ENCODE assay signal across 15 mouse cellular contexts in genomic region chr2:73818742-73819141, GRCm38 (mm10). TPM values are rescaled to one million over a fixed set of nuclear protein-coding genes. Genes with fewer than 3 reads are reported as not detected.
DNase-seq lines count a peak whose midpoint lies in the region; ATAC-seq and TF ChIP-seq lines count a peak whose summit lies in the region.
"Had no signal": no experiment of that assay in that cellular context is flagged by ENCODE, and none has a peak within 500 bp of the region (broad histone marks: within the 10 kb centered on the region; RNA-seq: fewer than 3 reads in every experiment).

No protein-coding gene starts in this region.

- TF ChIP-seq EP300 in heart, adult 2 months (IDR thresholded peaks at IDR 0.05; ENCODE audit: insufficient read depth, low read depth, low read length): no peak

- H3K36me3 ChIP-seq in heart, embryonic 10.5 days: peaks cover 25% of the 10 kb centered on the region; the same call in 1 of the 2 replicates
- peaks cover 2% of the 10 kb centered on the region for H3K36me3 ChIP-seq in heart, adult 2 months (ENCODE audit: control insufficient read depth, insufficient read depth, low read length)
- H3K36me3 ChIP-seq in liver, embryonic 13.5 days: peaks cover 31% of the 10 kb centered on the region

- no peaks in the 10 kb centered on the region for H3K27me3 ChIP-seq in heart, embryonic 10.5 days (ENCODE audit: insufficient read depth, poor library complexity, severe bottlenecking)
- H3K27me3 ChIP-seq in heart, adult 2 months (ENCODE audit: control insufficient read depth, insufficient read depth, low read length): no peaks in the 10 kb centered on the region
- no peaks in the 10 kb centered on the region for H3K27me3 ChIP-seq in liver, embryonic 13.5 days
- H3K27me3 ChIP-seq: embryonic facial prominence, embryonic 13.5 days; limb, embryonic 13.5 days; lung, embryonic 15.5 days had no signal

- H3K9me3 ChIP-seq in heart, embryonic 10.5 days: no peaks in the 10 kb centered on the region
- H3K9me3 ChIP-seq in liver, embryonic 13.5 days (replicated peaks): no peaks in the 10 kb centered on the region
- H3K9me3 ChIP-seq: embryonic facial prominence, embryonic 13.5 days; limb, embryonic 13.5 days; lung, embryonic 15.5 days had no signal

- no peak for TF ChIP-seq POLR2A in heart, adult 2 months (IDR thresholded peaks at IDR 0.05; ENCODE audit: insufficient read depth, low read depth, low read length)

- H3K27ac ChIP-seq in heart, embryonic 10.5 days: no peak overlapping the region
- no peak overlapping the region for H3K27ac ChIP-seq in heart, adult 2 months
- H3K27ac ChIP-seq in liver, embryonic 13.5 days: no peak overlapping the region
- H3K27ac ChIP-seq: embryonic facial prominence, embryonic 13.5 days; limb, embryonic 13.5 days; lung, embryonic 15.5 days had no signal

- ATAC-seq in liver, embryonic 13.5 days (ENCODE audit: low read depth): no peak
- ATAC-seq in frontal cortex, adult (ENCODE audit: low TSS enrichment): no peak
- ATAC-seq: activated CD4-positive, CD25-positive, alpha-beta regulatory T cell, adult 4 months; midbrain, embryonic 16.5 days had no signal

- no peak overlapping the region for H3K4me2 ChIP-seq in liver, embryonic 13.5 days
- H3K4me2 ChIP-seq: embryonic facial prominence, embryonic 13.5 days; limb, embryonic 13.5 days; lung, embryonic 15.5 days had no signal

- no peaks in the 10 kb centered on the region for H3K79me2 ChIP-seq in heart, adult 2 months (replicated peaks; ENCODE audit: control insufficient read depth, insufficient read depth, low read length)

- intact Hi-C loops in heart, adult 2 months (cut with DNase I): no loop called here

- 31% methylated on average over 4 of the region's 4 CpGs for WGBS in heart, embryonic 10.5 days
- 58% methylated on average over 4 of the region's 4 CpGs for WGBS in heart, adult 2 months
- 44% methylated on average over 4 of the region's 4 CpGs for WGBS in liver, embryonic 13.5 days (ENCODE audit: insufficient replicate concordance)

- no peak overlapping the region for H3K9ac ChIP-seq in heart, adult 2 months (ENCODE audit: low read depth, low read length)
- H3K9ac ChIP-seq in liver, embryonic 13.5 days: no peak overlapping the region
- H3K9ac ChIP-seq: embryonic facial prominence, embryonic 13.5 days; limb, embryonic 13.5 days; lung, embryonic 15.5 days had no signal

- peak; percentile 80 for DNase-seq in heart, embryonic 10.5 days (ENCODE audit: low spot score)
- DNase-seq in heart, adult 2 months: no peak
- DNase-seq in right cerebral cortex, postnatal 10 days (ENCODE audit: low spot score in 2 of 2): peak; percentile 33 to 40
- DNase-seq in right cerebral cortex, adult 18-20 months: no peak
- DNase-seq in R1 (ENCODE audit: low read depth, low spot score): peak; percentile 37
- peak; percentile 80 for DNase-seq in liver, embryonic 13.5 days
- DNase-seq in frontal cortex, postnatal 10 days (ENCODE audit: low spot score in 2 of 2): no peak
- DNase-seq: kidney, adult 8-10 months; thymus, postnatal 25 days had no signal

- H3K4me1 ChIP-seq in heart, embryonic 10.5 days: peaks cover 9% of the 10 kb centered on the region; the same call in 1 of the 2 replicates
- H3K4me1 ChIP-seq in heart, adult 2 months (ENCODE audit: control insufficient read depth, insufficient read depth, low read length): no peaks in the 10 kb centered on the region
- no peaks in the 10 kb centered on the region for H3K4me1 ChIP-seq in liver, embryonic 13.5 days (replicated peaks)
- H3K4me1 ChIP-seq: embryonic facial prominence, embryonic 13.5 days; lung, embryonic 15.5 days had no signal

- TF ChIP-seq CTCF in heart, adult 2 months (IDR thresholded peaks at IDR 0.05): no peak

- no peak overlapping the region for H3K4me3 ChIP-seq in heart, embryonic 10.5 days
- H3K4me3 ChIP-seq in heart, adult 2 months: no peak overlapping the region
- no peak overlapping the region for H3K4me3 ChIP-seq in liver, embryonic 13.5 days (replicated peaks)
- H3K4me3 ChIP-seq: embryonic facial prominence, embryonic 13.5 days; limb, embryonic 13.5 days; lung, embryonic 15.5 days had no signal

RNA-seq across cellular contexts. Expression of gene Chn1, which starts 43.6 kb away (rescaled TPM):
- 15.0 and 17.7 TPM in 2 replicates for polyA plus RNA-seq in heart, embryonic 10.5 days (2016; fragmentation: Nextera tagmentation; extraction: Ambion mirVana)
- total RNA-seq in heart, adult 2 months (2021): 10 to 100 TPM; 33.9 to 35.2 TPM
- 35.2 and 63.3 TPM in 2 replicates for polyA plus RNA-seq in heart, adult 2 months (2012; rRNA removed)
- 0.96 and 1.1 TPM in 2 replicates for polyA plus RNA-seq in liver, embryonic 13.5 days (2015; fragmentation: Nextera tagmentation; extraction: Ambion mirVana)
- polyA plus RNA-seq: activated CD4-positive, CD25-positive, alpha-beta regulatory T cell, adult 4 months had no signal

Comparison
In these comparisons a context has a peak if more than half of its experiments do, and no peak if none do; other contexts are left out.
1. DNase-seq: peak in heart, embryonic 10.5 days (single experiment), right cerebral cortex, postnatal 10 days (2 of 2), R1 (single experiment) and liver, embryonic 13.5 days (single experiment); none in heart, adult 2 months (0 of 2), right cerebral cortex, adult 18-20 months (single experiment) and frontal cortex, postnatal 10 days (0 of 2).